Mouse (Mus musculus) heart, postnatal 10 days (tissue): ENCODE data around the gene Brat1. TPM values are rescaled to one million over a fixed set of nuclear protein-coding genes. Genes with fewer than 3 reads are reported as not detected.
A peak's percentile ranks its signal among the peaks of the same experiment; 100 is the strongest.

ENCODE experiments used
- DNase-seq, 2 experiments: peaks; one replicate each; pipeline ENCODE4 v3.0.0; 2021
- intact Hi-C: fragments of 180-260 bp; cut with DNase I; formaldehyde crosslinking; loops from one replicate; pipeline ENCODE4 v1.15.1; 2025
- total RNA-seq, 2 experiments: library from RNA; stranded (reverse); gene quantifications; 2 replicates each; pipeline ENCODE4 v1.2.3; 2021

The Brat1 gene
- total RNA-seq, 2 experiments from 2014 or later: 9.6 to 10.8 TPM

DNA sequence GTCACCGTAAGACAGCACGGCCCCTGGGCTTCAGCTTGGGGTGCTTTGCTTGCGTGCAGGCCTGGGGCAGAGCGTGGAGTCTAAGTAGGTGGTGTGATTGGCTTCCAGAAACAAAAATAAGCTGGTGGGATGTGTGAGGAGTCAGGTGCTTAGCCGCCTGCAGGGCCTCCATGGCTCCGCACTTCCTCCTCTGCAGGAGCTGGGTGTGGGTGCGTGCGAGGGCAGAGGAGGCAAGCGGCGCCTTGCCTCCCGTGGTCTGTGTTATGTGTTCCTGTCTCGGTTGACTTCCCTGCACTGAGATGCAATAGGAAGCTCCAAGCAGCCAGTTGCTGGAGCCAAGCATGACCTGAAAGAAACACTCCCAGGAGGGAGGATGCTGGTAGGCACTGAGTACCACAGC is 35.0 kb downstream of the Brat1 start:
- intact Hi-C loops: no loop called here
- no peak for DNase-seq

DNA sequence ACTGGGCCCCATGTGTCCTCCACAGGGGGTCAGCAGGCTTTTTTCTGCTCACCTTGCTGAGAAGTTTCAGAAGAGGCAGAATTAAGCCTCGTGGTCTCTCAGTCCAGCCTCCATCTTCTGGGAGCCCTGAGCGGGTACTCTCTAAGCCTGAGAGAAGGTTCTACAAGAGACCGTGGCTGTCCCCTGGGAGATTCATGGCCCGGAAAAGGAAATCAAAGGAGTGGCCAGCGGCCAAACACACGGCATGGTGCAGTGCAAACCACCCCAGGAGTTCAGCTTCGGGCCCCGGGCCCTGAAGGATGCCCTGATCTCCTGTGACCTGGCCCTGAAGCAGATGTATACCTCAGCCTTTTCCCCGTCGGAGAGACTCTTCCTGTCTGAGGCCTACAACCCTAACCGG is 36.2 kb downstream of the Brat1 start:
- intact Hi-C loops: no loop called here
- peak in 1 of 2 experiments; percentile 67 for DNase-seq

DNA sequence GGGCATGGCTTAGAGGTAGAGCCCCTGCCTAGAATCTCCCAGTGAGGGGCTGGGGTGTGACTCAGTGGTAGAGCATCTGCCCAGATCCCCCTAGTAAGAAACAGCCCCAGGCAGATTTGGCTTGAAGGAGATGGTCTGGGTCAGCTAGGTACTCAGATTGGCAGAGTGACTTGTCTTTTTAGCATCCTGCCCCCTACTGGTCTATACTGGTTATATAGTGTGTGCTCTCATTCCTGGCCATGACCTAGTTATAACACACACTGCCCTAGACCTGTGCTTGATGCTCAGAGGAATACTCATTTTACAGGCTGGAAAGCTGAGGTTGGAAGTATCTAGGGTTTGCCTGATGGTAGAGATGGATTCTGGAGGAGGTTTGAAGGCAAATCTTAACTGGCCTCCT is 37.1 kb downstream of the Brat1 start:
- intact Hi-C loops: no loop called here
- DNase-seq: no peak

DNA sequence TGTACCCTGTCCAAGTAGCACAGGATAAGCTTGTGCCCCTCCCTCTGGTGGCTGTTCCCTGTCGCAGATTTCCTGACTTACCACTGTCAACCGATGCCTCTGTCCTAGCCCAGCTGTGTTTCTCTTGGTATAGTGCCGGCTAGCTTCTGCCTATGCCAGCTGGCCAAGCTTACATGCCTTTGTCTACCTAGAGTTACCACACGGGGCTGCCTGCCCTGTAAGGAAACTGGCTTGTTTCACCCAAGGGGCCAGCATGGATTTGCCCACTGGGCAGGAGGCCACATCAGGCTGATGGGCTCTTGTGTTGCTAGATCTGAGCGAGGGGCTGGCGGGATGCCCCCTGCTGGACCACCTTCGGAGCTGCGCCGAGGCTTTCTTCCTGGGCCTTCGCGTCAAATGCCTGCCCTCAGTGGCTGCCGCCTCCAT is 38.9 kb downstream of the Brat1 start:
- DNase-seq: no peak
- intact Hi-C loops: no loop called here

DNA sequence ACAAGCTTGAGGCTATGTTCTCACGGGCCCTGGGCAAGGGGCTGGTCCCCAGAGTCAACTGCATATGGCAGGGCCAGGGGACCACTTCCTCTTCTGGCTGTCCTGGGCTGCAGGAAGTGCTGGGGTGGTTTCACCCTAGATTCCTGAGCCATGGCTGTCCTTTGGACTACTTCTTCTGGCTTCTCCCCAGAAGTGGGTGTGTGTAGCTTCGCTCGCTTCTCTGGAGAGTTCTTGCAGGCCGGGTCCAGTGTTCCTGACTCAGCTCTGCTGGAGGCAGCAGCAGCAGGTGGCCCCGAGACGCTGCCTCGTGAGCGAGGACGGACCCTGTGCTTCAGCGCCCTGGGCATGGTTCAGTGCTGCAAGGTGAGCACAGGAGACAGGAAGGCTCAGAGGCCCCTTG is 43.6 kb downstream of the Brat1 start:
- DNase-seq: no peak
- intact Hi-C loops: loop anchor here (2.0 to 5.0 kb wide), 2 partner anchors 38 to 211 kb away; no protein-coding TSS in a partner anchor

DNA sequence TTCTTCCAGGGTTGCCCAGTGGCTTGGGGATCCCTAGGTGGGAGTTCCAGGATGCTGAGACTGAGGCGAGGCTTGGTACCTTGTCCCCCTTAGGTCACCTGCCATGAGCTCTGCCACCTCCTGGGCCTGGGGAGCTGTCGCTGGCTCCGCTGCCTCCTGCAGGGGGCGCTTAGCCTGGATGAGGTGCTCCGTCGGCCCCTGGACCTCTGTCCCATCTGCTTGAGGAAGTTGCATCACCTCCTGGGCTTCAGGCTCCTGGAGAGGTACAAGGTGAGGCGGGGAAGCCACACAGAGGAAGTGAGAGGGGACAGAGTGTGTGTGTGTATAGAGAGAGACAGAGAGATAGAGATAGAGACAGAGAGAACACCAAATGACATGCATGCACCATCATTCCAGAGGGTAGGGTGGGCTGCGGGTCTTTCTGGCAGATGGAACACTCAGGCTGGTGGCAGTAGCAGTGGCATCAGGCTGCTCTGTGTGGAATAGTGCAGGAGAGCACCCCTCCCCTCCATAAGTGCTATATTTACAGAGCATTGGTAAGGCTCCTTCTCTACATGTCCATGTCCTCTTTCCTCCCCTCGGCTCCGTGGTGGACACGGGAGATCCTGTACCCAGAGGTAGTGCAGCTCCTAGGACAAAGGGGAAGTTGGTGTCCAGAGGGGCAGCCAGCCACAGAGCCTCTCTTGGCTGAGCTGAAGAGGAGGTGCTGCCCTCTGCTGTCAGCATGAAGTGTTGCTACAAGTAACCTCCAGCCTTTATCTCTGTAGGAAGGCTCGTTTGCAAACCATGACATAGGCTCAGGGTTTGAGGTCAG is 44.5 kb downstream of the Brat1 start:
- DNase-seq: peak; percentile 83 to 87
- intact Hi-C loops: loop anchor here (2.0 to 5.0 kb wide), 2 partner anchors 38 to 212 kb away; no protein-coding TSS in a partner anchor

DNA sequence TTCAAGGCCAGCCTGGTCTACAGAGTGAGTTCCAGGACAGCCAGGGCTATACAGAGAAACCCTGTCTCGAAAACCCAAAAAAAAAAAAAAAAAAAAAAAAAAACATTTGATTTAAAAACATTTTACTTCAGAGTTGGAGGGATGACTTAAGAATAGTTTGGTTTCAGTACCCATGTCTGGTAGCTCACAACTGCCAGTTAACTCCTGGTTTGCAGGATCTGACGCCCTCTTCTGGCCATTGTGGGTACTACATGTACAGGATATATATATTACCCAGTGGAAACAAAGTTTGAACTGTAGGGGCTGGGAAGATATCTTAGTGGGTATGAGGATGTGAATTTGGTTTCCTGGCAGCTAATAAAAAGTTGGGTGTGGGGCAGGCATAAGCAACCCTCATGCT is 46.1 kb downstream of the Brat1 start:
- intact Hi-C loops: loop anchor here (2.0 to 5.0 kb wide), 2 partner anchors 41 to 74 kb away; no protein-coding TSS in a partner anchor
- peak in 1 of 2 experiments; percentile 61 for DNase-seq

DNA sequence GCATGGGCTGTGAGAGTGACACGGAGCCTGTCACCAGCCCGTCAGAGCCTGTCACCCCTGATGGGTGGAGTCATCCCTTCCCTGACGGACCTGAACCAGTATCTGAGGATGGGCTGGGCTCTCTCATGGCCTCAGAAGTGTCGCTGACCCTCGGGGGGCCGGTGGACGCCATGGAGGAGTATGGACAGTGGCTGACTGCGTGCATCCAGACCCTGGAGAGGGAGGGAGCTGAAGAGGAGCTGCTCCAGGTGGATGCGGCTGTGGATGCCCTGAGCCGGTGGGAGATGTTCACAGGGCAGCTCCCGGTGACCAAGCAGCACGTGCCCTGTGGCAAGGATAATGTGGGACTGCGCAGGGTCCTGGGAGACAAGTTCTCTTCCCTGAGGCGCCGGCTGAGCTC is 47.2 kb downstream of the Brat1 start:
- intact Hi-C loops: loop anchor here (5.0 kb wide), 1 partner anchor 40 kb away; no protein-coding TSS in a partner anchor
- DNase-seq: no peak

DNA sequence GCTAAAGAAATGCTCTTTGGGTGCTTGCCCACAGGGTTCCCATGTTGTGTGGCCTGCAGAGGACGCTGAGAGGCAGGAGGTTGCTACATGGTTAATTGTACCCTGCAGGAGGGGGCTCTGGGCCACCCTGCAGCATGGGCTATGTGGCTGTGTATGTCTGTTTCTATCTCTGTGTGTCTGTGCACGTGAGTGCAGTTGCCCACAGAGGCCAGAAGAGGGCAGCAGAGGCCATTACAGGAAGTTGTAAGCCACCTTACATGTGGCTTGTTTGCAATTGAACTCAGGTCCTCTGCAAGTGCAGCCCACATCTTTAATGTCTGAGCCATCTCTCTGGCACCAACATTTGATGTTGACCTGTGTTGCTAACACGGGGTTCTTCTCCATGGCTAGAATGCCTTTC is 47.8 kb downstream of the Brat1 start:
- intact Hi-C loops: loop anchor here (5.0 kb wide), 1 partner anchor 40 kb away; no protein-coding TSS in a partner anchor
- DNase-seq: no peak

DNA sequence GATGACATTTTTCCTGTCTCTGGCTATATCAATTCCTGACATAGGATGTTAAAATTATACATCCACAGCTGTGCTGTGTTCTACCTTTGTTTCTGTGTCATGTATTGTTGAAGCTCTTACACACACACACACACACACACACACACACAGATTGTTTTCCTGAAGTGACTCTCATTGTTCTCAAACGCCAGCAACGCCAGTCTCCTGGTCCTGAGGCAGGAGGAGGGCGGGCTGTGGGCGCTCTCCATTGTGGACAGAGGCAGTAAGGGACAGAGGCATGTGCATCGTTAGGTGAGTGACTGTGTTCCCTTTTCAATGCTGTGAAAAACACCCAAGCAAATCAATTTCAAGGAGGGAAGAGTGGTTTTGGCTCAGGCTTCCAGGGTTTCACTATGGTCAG is 48.4 kb downstream of the Brat1 start:
- intact Hi-C loops: loop anchor here (5.0 kb wide), 1 partner anchor 39 kb away; no protein-coding TSS in a partner anchor
- no peak for DNase-seq

DNA sequence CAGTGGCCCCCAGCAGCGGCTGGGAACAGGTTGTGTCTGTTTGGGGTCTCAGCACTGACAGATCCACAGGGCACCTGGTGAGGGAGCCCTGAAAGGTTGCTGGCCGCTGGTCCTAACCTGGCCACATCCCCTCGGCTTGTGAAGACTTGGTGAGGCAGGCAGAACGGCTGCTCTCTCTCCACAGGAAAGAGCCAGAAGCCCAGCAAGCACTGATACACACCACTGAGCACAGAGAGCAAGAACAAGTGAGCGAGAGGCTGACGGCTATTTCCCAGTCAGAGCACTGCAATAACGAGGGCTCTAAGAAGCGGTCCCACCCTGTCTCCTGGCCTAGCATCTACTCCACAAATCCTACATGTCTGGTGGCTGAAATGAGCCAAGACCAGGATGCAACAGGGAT is 54.1 kb downstream of the Brat1 start:
- intact Hi-C loops: no loop called here

DNA sequence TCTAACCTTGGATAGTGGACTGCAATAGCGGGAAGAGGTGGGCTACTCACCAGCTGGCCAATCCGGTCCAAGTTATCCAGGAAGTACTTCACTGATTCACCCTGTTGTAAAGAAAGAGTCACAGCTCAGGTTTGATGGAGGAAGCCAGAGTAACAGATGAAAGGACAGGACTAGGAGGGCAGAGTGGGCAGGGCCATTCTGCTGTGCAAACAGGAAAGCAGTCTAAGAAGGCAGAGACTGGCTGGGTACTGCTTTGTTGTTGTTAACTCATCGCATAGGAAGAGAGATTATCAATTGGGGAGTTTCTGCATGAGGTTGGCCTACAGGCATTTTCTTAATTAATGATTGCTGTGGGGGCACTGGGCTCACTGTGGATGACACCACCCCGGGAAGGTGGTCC is 57.7 kb downstream of the Brat1 start:
- no peak for DNase-seq
- intact Hi-C loops: no loop called here

More for the DNA sequence above, 54.1 kb downstream of the Brat1 start:
- DNase-seq: no peak

DNA sequence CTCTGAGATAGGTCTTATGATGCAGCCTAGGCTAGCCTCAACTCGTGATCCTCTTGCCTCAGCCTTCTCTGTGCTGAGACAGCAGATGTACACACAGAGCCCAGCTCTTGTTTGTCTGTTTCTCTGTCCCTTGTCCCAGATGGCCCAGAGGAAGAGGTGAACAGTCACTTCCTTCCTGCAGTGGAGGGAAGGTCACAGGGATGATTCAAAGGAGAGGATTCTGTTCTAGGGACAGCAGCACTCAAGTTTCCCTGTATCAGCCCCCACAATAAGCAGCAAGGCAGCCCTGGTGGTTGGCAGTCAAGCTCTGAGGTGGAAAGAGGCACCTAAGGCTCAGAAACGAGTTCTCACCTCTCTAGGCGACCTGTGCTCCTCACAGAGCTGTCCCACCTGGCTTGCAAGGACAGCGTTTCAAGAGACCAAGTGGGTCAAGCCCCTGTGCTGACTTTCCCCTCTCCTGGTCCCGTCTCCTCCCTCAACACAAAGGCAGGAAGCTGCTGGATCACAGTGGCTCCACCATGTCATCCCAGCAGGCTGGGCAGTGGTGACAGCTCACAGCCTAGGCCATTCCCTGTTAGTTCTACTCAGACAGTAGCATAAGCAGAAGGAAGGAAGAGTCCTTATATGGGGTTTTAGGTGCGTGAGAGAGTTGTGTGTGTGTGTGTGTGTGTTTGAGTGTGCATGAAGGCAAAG is 60.3 kb downstream of the Brat1 start:
- DNase-seq: peak; percentile 44 to 46
- intact Hi-C loops: no loop called here

DNA sequence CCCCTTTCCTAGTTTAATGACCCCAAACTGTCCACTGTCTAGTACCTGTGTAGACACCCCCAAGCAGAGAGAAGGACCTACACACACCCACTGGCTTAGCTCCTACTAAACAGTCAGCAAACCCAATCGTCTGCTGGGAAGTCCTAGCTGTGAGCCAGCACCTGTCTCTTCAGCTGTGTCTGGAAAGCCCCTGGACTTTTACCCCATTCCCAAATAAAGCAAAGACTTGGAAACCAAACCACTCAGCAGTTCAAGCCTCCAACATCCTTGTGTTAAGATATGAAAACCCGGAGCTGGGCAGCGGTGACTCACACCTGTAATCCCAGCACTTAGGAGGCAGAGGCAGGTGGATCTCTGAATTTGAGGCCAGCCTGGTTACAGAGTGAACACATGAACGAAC is 61.8 kb downstream of the Brat1 start:
- intact Hi-C loops: no loop called here
- no peak for DNase-seq

DNA sequence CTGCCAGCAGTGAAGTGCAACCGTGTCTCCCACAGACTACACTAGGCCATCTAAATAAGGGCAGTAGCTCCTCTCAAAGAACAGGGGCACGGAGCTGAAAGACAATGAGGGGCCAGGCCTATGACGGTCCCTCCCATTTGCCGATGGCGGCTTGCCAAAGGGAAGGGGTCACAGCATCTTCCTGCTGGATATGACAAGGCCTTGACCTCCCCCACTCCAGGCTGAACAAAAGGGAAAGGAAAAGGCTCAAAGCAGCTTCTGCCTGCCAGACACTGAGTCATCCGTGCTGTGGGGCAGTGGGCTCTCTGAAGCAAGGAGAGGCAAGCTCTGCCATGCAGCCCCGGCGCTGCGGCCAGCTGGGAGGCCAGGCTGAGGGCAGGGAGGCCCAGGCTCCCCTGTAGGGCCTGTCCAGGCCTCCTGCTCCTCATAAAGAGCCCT is 62.9 kb downstream of the Brat1 start:
- peak; percentile 91 to 92 for DNase-seq
- intact Hi-C loops: no loop called here

DNA sequence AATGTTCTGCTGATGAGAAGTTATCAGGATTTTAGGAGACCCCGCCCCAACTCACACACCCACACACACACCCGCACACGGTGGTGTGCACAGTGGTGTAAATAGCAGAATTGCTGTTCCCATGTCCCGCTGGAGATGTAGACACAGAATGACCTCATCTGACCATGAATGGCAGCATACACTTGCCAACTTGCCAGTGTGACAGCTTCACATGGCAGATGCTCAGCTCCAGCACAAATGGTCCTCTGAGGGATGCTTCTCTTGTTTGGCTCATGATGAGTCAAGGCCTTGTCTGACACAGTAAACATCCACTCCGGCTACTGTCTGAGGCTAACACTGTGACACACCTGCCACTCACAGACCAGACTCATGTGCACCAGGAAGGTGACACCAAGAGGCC is 63.5 kb downstream of the Brat1 start:
- intact Hi-C loops: no loop called here
- peak in 1 of 2 experiments; percentile 53 for DNase-seq

Other genes with a start within 250 kb of the Brat1 start
- gene Chst12, start 199.5 kb upstream of the Brat1 start, total RNA-seq: 1 to 10 TPM; 7.5 to 8.2 TPM
- not detected for gene Grifin, start 139.9 kb upstream of the Brat1 start, total RNA-seq
- gene Lfng, start 97.7 kb upstream of the Brat1 start, total RNA-seq: 10 to 100 TPM; 14.1 to 15.7 TPM
- gene Ttyh3, start 56.0 kb upstream of the Brat1 start, total RNA-seq: 10 to 100 TPM; 58.4 to 61.4 TPM
- gene Iqce, start 2.6 kb upstream of the Brat1 start, total RNA-seq: 10 to 100 TPM; 10.5 to 10.9 TPM
- under 1 TPM; 0.74 to 0.84 TPM for gene Amz1, start 19.1 kb downstream of the Brat1 start, total RNA-seq
- 10 to 100 TPM; 87.4 to 89.9 TPM for gene Gna12, start 125.4 kb downstream of the Brat1 start, total RNA-seq